Mouse (Mus musculus): ENCODE results near the gene Cideb. TPM values are rescaled to one million over a fixed set of nuclear protein-coding genes. Genes with fewer than 3 reads are reported as not detected.

Cideb gene
- total and polyA plus RNA-seq, 3 experiments, result 0.61 to 2.3 TPM; not detected in 1

- no peak overlapping the region for H3K4me3 ChIP-seq (replicated peaks in 1 of 3; ENCODE audit: low read depth in 2 of 3, low read length in 2 of 3, poor library complexity in 1 of 3)
- DNase-seq (ENCODE audit: extremely low read depth), result no peak
- TF ChIP-seq MYC (IDR thresholded peaks at IDR 0.05; ENCODE audit: low read depth, low read length), result no peak
- no peak for TF ChIP-seq ETS1 (conservative IDR thresholded peaks at IDR 0.05; ENCODE audit: low read depth, low read length)
- in situ Hi-C loops (cut with MboI; ENCODE audit: low pct_ligation_motif_present, low pct_unique_long_range_greater_than_20kb, low sequenced_read_pairs) (no loop called here), dilution Hi-C loops (cut with MboI; ENCODE audit: extremely low pct_ligation_motif_present, extremely low pct_unique_long_range_greater_than_20kb, low sequenced_read_pairs) (no loop called here)
- no peaks in the 10 kb centered on the region for H3K79me2 ChIP-seq (replicated peaks; ENCODE audit: control insufficient read depth, extremely low read depth, insufficient read depth, poor library complexity, severe bottlenecking)
- no peak overlapping the region for H3K27ac ChIP-seq (ENCODE audit: insufficient read depth, low read depth)
- H3K4me1 ChIP-seq (ENCODE audit: control insufficient read depth in 1 of 2, insufficient read depth in 2 of 2), result no peaks in the 10 kb centered on the region
- H3K9me3 ChIP-seq (replicated peaks; ENCODE audit: low read length), result no peaks in the 10 kb centered on the region
- peaks cover 34 to 39% of the 10 kb centered on the region in 2 experiments for H3K36me3 ChIP-seq (replicated peaks in 1 of 2; ENCODE audit: control insufficient read depth in 1 of 2, insufficient read depth in 1 of 2, low read length in 1 of 2)
- H3K4me2 ChIP-seq (ENCODE audit: insufficient read depth, low read depth, poor library complexity, severe bottlenecking), result no peak overlapping the region
- H3K27me3 ChIP-seq (replicated peaks), result no peaks in the 10 kb centered on the region
- H3K9ac ChIP-seq (ENCODE audit: insufficient read depth, low read depth), result no peak overlapping the region
Observed at GRCm38 (mm10) chr14:55714893-55715292, 43.4 kb downstream of the Cideb start.

DNA sequence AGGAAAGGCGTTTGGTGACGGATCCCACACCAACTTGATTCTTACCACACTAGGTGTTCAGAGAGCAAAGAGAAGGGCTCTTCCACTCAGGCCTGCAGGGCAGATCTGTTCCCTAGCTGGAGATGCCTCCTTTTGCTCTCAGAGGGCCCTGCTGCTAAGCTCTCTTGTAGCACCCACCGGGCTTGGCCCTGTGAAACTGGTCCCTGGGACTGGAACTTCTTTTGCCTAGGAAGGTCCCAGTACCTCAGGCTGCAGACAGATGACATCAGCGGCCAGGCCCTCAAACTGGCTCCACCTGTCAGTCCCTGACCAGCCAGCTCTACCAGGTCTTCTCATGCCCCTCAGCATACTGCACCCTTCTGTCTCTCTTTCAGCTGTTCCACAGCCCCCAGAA lies 44.5 kb downstream of the Cideb start, which contains the start of gene Tgm1:
TSS of gene Tgm1 (minus strand) at position 198 of the 394 bp plus-strand sequence.
- Histone ChIP-seq H3K4me1 (ENCODE audit: control insufficient read depth in 1 of 2, insufficient read depth in 2 of 2) (no peaks in the 10 kb centered on the region), H3K27me3 (replicated peaks) (peaks cover 2% of the 10 kb centered on the region), H3K79me2 (replicated peaks; ENCODE audit: control insufficient read depth, extremely low read depth, insufficient read depth, poor library complexity, severe bottlenecking) (no peaks in the 10 kb centered on the region), H3K27ac (ENCODE audit: insufficient read depth, low read depth) (no peak within 1 kb of the TSS), H3K9me3 (replicated peaks; ENCODE audit: low read length) (no peaks in the 10 kb centered on the region), H3K4me2 (ENCODE audit: insufficient read depth, low read depth, poor library complexity, severe bottlenecking) (no peak within 1 kb of the TSS), H3K36me3 (replicated peaks in 1 of 2; ENCODE audit: control insufficient read depth in 1 of 2, insufficient read depth in 1 of 2, low read length in 1 of 2) (peaks cover 22 to 28% of the 10 kb centered on the region in 2 experiments), H3K4me3 (replicated peaks in 1 of 3; ENCODE audit: low read depth in 2 of 3, low read length in 2 of 3, poor library complexity in 1 of 3) (no peak within 1 kb of the TSS), H3K9ac (ENCODE audit: insufficient read depth, low read depth) (no peak within 1 kb of the TSS)
- TF ChIP-seq ZKSCAN1 (IDR thresholded peaks at IDR 0.05; ENCODE audit: borderline replicate concordance, low read depth, low read length) (no peak), ZMIZ1 (IDR thresholded peaks at IDR 0.05; ENCODE audit: low read depth, low read length) (no peak), KAT2A (IDR thresholded peaks at IDR 0.05; ENCODE audit: insufficient replicate concordance, low read length) (no peak), CTCF (conservative IDR thresholded peaks at IDR 0.05 in 1 of 2, IDR thresholded peaks at IDR 0.05 in 1 of 2; ENCODE audit: low read depth in 2 of 2, low read length in 2 of 2) (no peak), NRF1 (IDR thresholded peaks at IDR 0.05; ENCODE audit: low read depth, low read length) (no peak), USF1 (IDR thresholded peaks at IDR 0.05; ENCODE audit: low read depth, low read length) (no peak), TCF12 (IDR thresholded peaks at IDR 0.05; ENCODE audit: low read depth, low read length) (no peak), USF2 (conservative IDR thresholded peaks at IDR 0.05; ENCODE audit: low read depth, low read length) (no peak), EP300 (IDR thresholded peaks at IDR 0.05; ENCODE audit: low read length) (no peak), RCOR1 (conservative IDR thresholded peaks at IDR 0.05; ENCODE audit: low read depth, low read length) (no peak), TBP (conservative IDR thresholded peaks at IDR 0.05; ENCODE audit: low read depth, low read length) (no peak), MAX (IDR thresholded peaks at IDR 0.05; ENCODE audit: low read length) (no peak)
- in situ Hi-C loops (cut with MboI; ENCODE audit: low pct_ligation_motif_present, low pct_unique_long_range_greater_than_20kb, low sequenced_read_pairs), result no loop called here
- dilution Hi-C loops (cut with MboI; ENCODE audit: extremely low pct_ligation_motif_present, extremely low pct_unique_long_range_greater_than_20kb, low sequenced_read_pairs), result no loop called here
- DNase-seq (ENCODE audit: extremely low read depth), result no peak
